Mouse (Mus musculus) MEL (cell line): ENCODE measurements around the gene Ints5.

Source experiments
- CTCF ChIP-seq, 3 experiments: IDR thresholded peaks in 2 of 3; conservative IDR thresholded peaks in 1 of 3; 2 replicates each; pipeline ENCODE4 v1.5.1; 2011 to 2012; ENCODE audit warnings: low read length in 3 of 3, low read depth in 2 of 3, mild to moderate bottlenecking in 2 of 3, improper control_type of control experiment in 1 of 3, inconsistent platforms in 1 of 3, mixed read lengths in 1 of 3, moderate library complexity in 1 of 3; ENCODE audit not compliant: control insufficient read depth in 1 of 3, insufficient read depth in 1 of 3, poor library complexity in 1 of 3, severe bottlenecking in 1 of 3
- POLR2A ChIP-seq, 2 experiments: IDR thresholded peaks; 2 replicates each; pipeline ENCODE4 v1.6.1; 2011 to 2012; ENCODE audit warnings: low read length in 2 of 2, mild to moderate bottlenecking in 2 of 2, control low read depth in 1 of 2, improper control_type of control experiment in 1 of 2, low read depth in 1 of 2, moderate library complexity in 1 of 2; ENCODE audit not compliant: control insufficient read depth in 1 of 2, insufficient read depth in 1 of 2, poor library complexity in 1 of 2
- TCF12 ChIP-seq: IDR thresholded peaks from 2 replicates; pipeline ENCODE4 v1.6.1; 2014; ENCODE audit warnings: low read depth, mild to moderate bottlenecking, inconsistent platforms, low read length, improper control_type of control experiment, moderate library complexity

GRCm38 (mm10) chr19:8940526-8941133, 47.8 kb downstream of the Ints5 start:
- TF ChIP-seq CTCF (IDR thresholded peaks at IDR 0.05 in 2 of 3, conservative IDR thresholded peaks at IDR 0.05 in 1 of 3; ENCODE audit: control insufficient read depth in 1 of 3, insufficient read depth in 1 of 3, low read depth in 2 of 3, low read length in 3 of 3, poor library complexity in 1 of 3, severe bottlenecking in 1 of 3) (no peak), POLR2A (IDR thresholded peaks at IDR 0.05; ENCODE audit: control insufficient read depth in 1 of 2, insufficient read depth in 1 of 2, low read depth in 1 of 2, low read length in 2 of 2, poor library complexity in 1 of 2) (no peak), TCF12 (no peak)
